Mouse (Mus musculus): ENCODE results near the gene Cog1.

DNA sequence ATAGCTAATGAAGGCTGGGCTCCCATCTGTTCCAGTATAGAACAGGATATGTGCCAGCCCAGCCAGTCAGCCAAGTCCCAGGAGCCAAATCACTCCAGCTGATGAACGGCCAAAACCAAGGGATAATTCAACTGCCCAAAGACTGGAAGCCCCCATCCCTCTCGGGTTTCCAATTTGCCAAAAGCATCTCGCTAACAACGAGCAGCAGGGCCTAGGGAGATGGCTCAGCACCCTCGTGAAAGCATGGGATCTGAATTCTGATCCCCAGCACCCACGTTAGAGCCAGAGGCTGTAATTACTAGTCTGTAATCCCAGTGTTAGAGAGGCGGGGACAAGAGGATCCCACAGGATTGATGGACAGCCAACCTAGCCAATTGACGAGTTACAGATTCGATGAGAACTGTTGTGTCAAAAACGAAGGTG, 14.3 kb upstream of the Cog1 start:
- TF ChIP-seq CTCF (IDR thresholded peaks at IDR 0.05; ENCODE audit: low read depth) = no peak
- no peak for TF ChIP-seq EP300 (IDR thresholded peaks at IDR 0.05; ENCODE audit: low read depth)

Data from heart, postnatal 0 days (tissue).